In the genomic region with DNA sequence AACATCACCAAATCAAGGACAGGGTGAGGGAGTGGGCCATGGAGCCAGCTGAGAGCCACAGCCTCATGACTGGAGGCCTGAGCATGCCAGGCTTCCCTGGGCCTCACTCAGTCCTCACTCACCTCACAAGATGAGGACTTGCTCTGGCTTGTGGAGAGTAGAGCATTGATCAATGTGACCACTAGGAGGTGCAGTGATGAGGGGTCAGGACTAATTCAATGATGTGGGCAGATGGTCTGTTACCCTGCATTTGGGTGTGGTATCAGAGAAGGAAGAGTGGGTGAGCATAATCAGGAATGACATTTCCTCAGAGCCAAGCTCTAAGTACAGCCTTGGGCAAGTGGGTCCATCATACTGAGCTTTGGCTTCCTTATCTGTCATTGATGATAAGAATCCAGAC, we compare ENCODE assay signal across 31 mouse cellular contexts. TPM values are rescaled to one million over a fixed set of nuclear protein-coding genes. Genes with fewer than 3 reads are reported as not detected.
DNase-seq lines count a peak whose midpoint lies in the region; ATAC-seq and TF ChIP-seq lines count a peak whose summit lies in the region.
"Not testable (repeated sequence)": the region's sequence is repeated elsewhere in the genome, so short reads cannot be mapped to it uniquely, and the experiment has no call there.
"Had no signal": no experiment of that assay in that cellular context is flagged by ENCODE, and none has a peak within 500 bp of the region (broad histone marks: within the 10 kb centered on the region; RNA-seq: fewer than 3 reads in every experiment).

No protein-coding gene starts in this region.

- not testable (repeated sequence) for H3K9ac ChIP-seq in ES-E14 (ENCODE audit: insufficient read depth, low read depth, low read length, poor library complexity, severe bottlenecking); kidney, postnatal 0 days (ENCODE audit: low read depth, low read length); lung, postnatal 0 days (replicated peaks; ENCODE audit: low read depth)

- H3K27ac ChIP-seq in ES-E14 (ENCODE audit: insufficient read depth, low read depth, low read length, poor library complexity, severe bottlenecking); kidney, postnatal 0 days; lung, postnatal 0 days (ENCODE audit: low read length): not testable (repeated sequence)

- in situ Hi-C loops in ES-E14 (cut with MboI; ENCODE audit: low sequenced_read_pairs in 2 of 2, unreplicated experiment in 2 of 2), result not testable (repeated sequence)

- not testable (repeated sequence) for H3K4me2 ChIP-seq in kidney, postnatal 0 days (ENCODE audit: low read length); lung, postnatal 0 days (replicated peaks; ENCODE audit: low read depth, low read length)

- not testable (repeated sequence) for H3K4me3 ChIP-seq in ES-E14 (ENCODE audit: insufficient read depth in 1 of 2, low read depth in 1 of 2, low read length in 2 of 2, poor library complexity in 1 of 2, severe bottlenecking in 1 of 2); kidney, postnatal 0 days (replicated peaks; ENCODE audit: low read depth, low read length); lung, postnatal 0 days (ENCODE audit: low read depth, low read length)

- H3K27me3 ChIP-seq in kidney, postnatal 0 days (ENCODE audit: insufficient read depth, low read length); lung, postnatal 0 days (replicated peaks; ENCODE audit: insufficient read depth, low read length): not testable (repeated sequence)

- not testable (repeated sequence) for ATAC-seq in kidney, postnatal 0 days (replicated peaks; ENCODE audit: low FRiP score, low read depth); lung, postnatal 0 days

- not testable (repeated sequence) for H3K4me1 ChIP-seq in ES-E14 (ENCODE audit: control insufficient read depth in 2 of 2, insufficient read depth in 2 of 2, low read length in 2 of 2, poor library complexity in 1 of 2); kidney, postnatal 0 days (replicated peaks; ENCODE audit: insufficient read depth, low read length); lung, postnatal 0 days (ENCODE audit: insufficient read depth, low read depth, low read length)

- H3K36me3 ChIP-seq in ES-E14 (ENCODE audit: control insufficient read depth, insufficient read depth, low read length, poor library complexity, severe bottlenecking); kidney, postnatal 0 days (ENCODE audit: insufficient read depth, low read length); lung, postnatal 0 days (ENCODE audit: insufficient read depth, low read length): not testable (repeated sequence)

- TF ChIP-seq CTCF in kidney, postnatal 0 days (IDR thresholded peaks at IDR 0.05; ENCODE audit: low read depth); lung, postnatal 0 days (IDR thresholded peaks at IDR 0.05): not testable (repeated sequence)

- not testable (repeated sequence) for TF ChIP-seq EP300 in lung, postnatal 0 days (IDR thresholded peaks at IDR 0.05)

- H3K9me3 ChIP-seq in ES-E14 (ENCODE audit: control insufficient read depth, insufficient read depth, low read depth, low read length); kidney, postnatal 0 days (replicated peaks; ENCODE audit: low read length); lung, postnatal 0 days (ENCODE audit: low read length): not testable (repeated sequence)

- peak; percentile 33 for DNase-seq in A20 (ENCODE audit: low read depth, low spot score)
- peak; percentile 15 for DNase-seq in ES-E14 (ENCODE audit: low read depth, low spot score)
- DNase-seq in brain, adult 2 months (ENCODE audit: low read depth, low spot score), result peak; percentile 7
- peak; percentile 18 for DNase-seq in embryo, embryonic 11 days
- DNase-seq in kidney, postnatal 0 days (ENCODE audit: low spot score), result peak; percentile 1
- DNase-seq in lung, postnatal 0 days (ENCODE audit: low spot score), result peak; percentile 4
- peak; percentile 51 for DNase-seq in retina, postnatal 1 day

RNA-seq across cellular contexts. Expression of gene Gm10471, which starts 10.1 kb away (rescaled TPM):
- not detected in 2 replicates for total RNA-seq in ES-E14 (2012; rRNA removed)
- not detected in 2 replicates for polyA plus RNA-seq in kidney, postnatal 0 days (2015; fragmentation: Nextera tagmentation; extraction: Ambion mirVana)
- not detected in 2 replicates for polyA plus RNA-seq in lung, postnatal 0 days (2015; fragmentation: Nextera tagmentation; extraction: Ambion mirVana)
- total RNA-seq: adrenal gland, adult 2 months; common myeloid progenitor, adult 5-6 weeks; gastrocnemius, adult 18-20 months; gastrocnemius, postnatal 25 days; heart, postnatal 25 days; layer of hippocampus, postnatal 36 days; liver, adult 2 months; megakaryocyte, adult 5-6 weeks; monocyte, adult 5-6 weeks had no signal
- polyA plus RNA-seq: activated CD4-positive, CD25-positive, alpha-beta regulatory T cell, adult 4 months; adrenal gland, adult 2 months; embryonic facial prominence, embryonic 13.5 days; forebrain, embryonic 10.5 days; forebrain, embryonic 15.5 days; frontal cortex, adult 2 months; heart, embryonic 10.5 days; heart, embryonic 15.5 days; hindbrain, embryonic 12.5 days; intestine, embryonic 16.5 days; large intestine, adult 2 months; limb, embryonic 12.5 days; liver, adult 2 months; liver, embryonic 15.5 days; lung, embryonic 15.5 days; midbrain, embryonic 13.5 days had no signal

RNA-seq across cellular contexts. Expression of gene Gm7347, which starts 20.6 kb away (rescaled TPM):
- not detected in 2 replicates for total RNA-seq in ES-E14 (2012; rRNA removed)
- polyA plus RNA-seq in kidney, postnatal 0 days (2015; fragmentation: Nextera tagmentation; extraction: Ambion mirVana), result not detected in 2 replicates
- polyA plus RNA-seq in lung, postnatal 0 days (2015; fragmentation: Nextera tagmentation; extraction: Ambion mirVana), result not detected in 2 replicates
- total RNA-seq: adrenal gland, adult 2 months; common myeloid progenitor, adult 5-6 weeks; gastrocnemius, adult 18-20 months; gastrocnemius, postnatal 25 days; heart, postnatal 25 days; layer of hippocampus, postnatal 36 days; liver, adult 2 months; megakaryocyte, adult 5-6 weeks; monocyte, adult 5-6 weeks had no signal
- polyA plus RNA-seq: activated CD4-positive, CD25-positive, alpha-beta regulatory T cell, adult 4 months; adrenal gland, adult 2 months; embryonic facial prominence, embryonic 13.5 days; forebrain, embryonic 10.5 days; forebrain, embryonic 15.5 days; frontal cortex, adult 2 months; heart, embryonic 10.5 days; hindbrain, embryonic 12.5 days; intestine, embryonic 16.5 days; large intestine, adult 2 months; limb, embryonic 12.5 days; liver, adult 2 months; liver, embryonic 15.5 days; midbrain, embryonic 13.5 days; stomach, embryonic 15.5 days had no signal

RNA-seq across cellular contexts. Expression of gene 5031410I06Rik, which starts 26.1 kb away (rescaled TPM):
- 0.09 TPM in 1 of 2 replicates, not detected in the other for total RNA-seq in ES-E14 (2012; rRNA removed)
- polyA plus RNA-seq in kidney, postnatal 0 days (2015; fragmentation: Nextera tagmentation; extraction: Ambion mirVana), result not detected in 2 replicates
- polyA plus RNA-seq in lung, postnatal 0 days (2015; fragmentation: Nextera tagmentation; extraction: Ambion mirVana), result not detected in 2 replicates
- total RNA-seq: adrenal gland, adult 2 months; common myeloid progenitor, adult 5-6 weeks; gastrocnemius, adult 18-20 months; gastrocnemius, postnatal 25 days; heart, postnatal 25 days; layer of hippocampus, postnatal 36 days; liver, adult 2 months; megakaryocyte, adult 5-6 weeks; monocyte, adult 5-6 weeks had no signal
- polyA plus RNA-seq: activated CD4-positive, CD25-positive, alpha-beta regulatory T cell, adult 4 months; adrenal gland, adult 2 months; embryonic facial prominence, embryonic 13.5 days; forebrain, embryonic 15.5 days; frontal cortex, adult 2 months; heart, embryonic 10.5 days; heart, embryonic 15.5 days; hindbrain, embryonic 12.5 days; intestine, embryonic 16.5 days; large intestine, adult 2 months; limb, embryonic 12.5 days; liver, adult 2 months; liver, embryonic 15.5 days; midbrain, embryonic 13.5 days; stomach, embryonic 15.5 days had no signal

RNA-seq across cellular contexts. Expression of gene Speer4a, which starts 39.7 kb away (rescaled TPM):
- total RNA-seq in ES-E14 (2012; rRNA removed), result not detected in 2 replicates
- polyA plus RNA-seq in kidney, postnatal 0 days (2015; fragmentation: Nextera tagmentation; extraction: Ambion mirVana), result not detected in 2 replicates
- not detected in 2 replicates for polyA plus RNA-seq in lung, postnatal 0 days (2015; fragmentation: Nextera tagmentation; extraction: Ambion mirVana)
- total RNA-seq: adrenal gland, adult 2 months; common myeloid progenitor, adult 5-6 weeks; gastrocnemius, adult 18-20 months; gastrocnemius, postnatal 25 days; heart, postnatal 25 days; layer of hippocampus, postnatal 36 days; liver, adult 2 months; monocyte, adult 5-6 weeks had no signal
- polyA plus RNA-seq: activated CD4-positive, CD25-positive, alpha-beta regulatory T cell, adult 4 months; adrenal gland, adult 2 months; forebrain, embryonic 15.5 days; frontal cortex, adult 2 months; hindbrain, embryonic 12.5 days; intestine, embryonic 16.5 days; large intestine, adult 2 months; limb, embryonic 12.5 days; liver, adult 2 months; liver, embryonic 15.5 days; lung, embryonic 15.5 days had no signal

RNA-seq across cellular contexts. Expression of gene Gm10220, which starts 42.2 kb away (rescaled TPM):
- not detected in 2 replicates for total RNA-seq in ES-E14 (2012; rRNA removed)
- polyA plus RNA-seq in kidney, postnatal 0 days (2015; fragmentation: Nextera tagmentation; extraction: Ambion mirVana), result not detected in 2 replicates
- polyA plus RNA-seq in lung, postnatal 0 days (2015; fragmentation: Nextera tagmentation; extraction: Ambion mirVana), result not detected in 2 replicates
- total RNA-seq: adrenal gland, adult 2 months; common myeloid progenitor, adult 5-6 weeks; gastrocnemius, adult 18-20 months; gastrocnemius, postnatal 25 days; heart, postnatal 25 days; layer of hippocampus, postnatal 36 days; liver, adult 2 months; megakaryocyte, adult 5-6 weeks; monocyte, adult 5-6 weeks had no signal
- polyA plus RNA-seq: activated CD4-positive, CD25-positive, alpha-beta regulatory T cell, adult 4 months; adrenal gland, adult 2 months; forebrain, embryonic 10.5 days; frontal cortex, adult 2 months; heart, embryonic 10.5 days; hindbrain, embryonic 12.5 days; intestine, embryonic 16.5 days; large intestine, adult 2 months; liver, adult 2 months; liver, embryonic 15.5 days; lung, embryonic 15.5 days; stomach, embryonic 15.5 days had no signal

Comparison
In these comparisons a context has a peak if more than half of its experiments do, and no peak if none do; other contexts are left out.
1. DNase-seq: peak in every context shown above with its lines; median percentile 51 in retina, postnatal 1 day; 33 in A20; 18 in embryo, embryonic 11 days; 15 in ES-E14; 7 in brain, adult 2 months; 4 in lung, postnatal 0 days; 1 in kidney, postnatal 0 days.